Mouse (Mus musculus) hindbrain, embryonic 14.5 days (tissue): ENCODE measurements around the gene Trp53. TPM values are rescaled to one million over a fixed set of nuclear protein-coding genes. Genes with fewer than 3 reads are reported as not detected.
A peak's percentile ranks its signal among the peaks of the same experiment; 100 is the strongest.
"Not testable (repeated sequence)": the region's sequence is repeated elsewhere in the genome, so short reads cannot be mapped to it uniquely, and the experiment has no call there.

Experiments
- ATAC-seq: fragments of 200-750 bp; cut with Nextera tagmentation; 2 replicates; pipeline ENCODE4 v1.8.0; 2017; ENCODE audit warnings: moderate number of reproducible peaks, mild to moderate bottlenecking, moderate TSS enrichment, moderate library complexity; ENCODE audit not compliant: low FRiP score
- DNase-seq: peaks from one replicate; pipeline ENCODE4 v3.0.0-alpha.2; 2015; ENCODE audit warnings: low spot score
- H3K27ac ChIP-seq: fragments of 300-500 bp; sonication (generic); 2 replicates; pipeline ENCODE4 v1.5.1; 2014; ENCODE audit warnings: mild to moderate bottlenecking, moderate library complexity
- H3K27me3 ChIP-seq: fragments of 300-500 bp; sonication (generic); 2 replicates; pipeline ENCODE4 v1.6.1; 2014; ENCODE audit warnings: mild to moderate bottlenecking, low read length, mixed read lengths; ENCODE audit not compliant: control insufficient read depth, insufficient read depth
- H3K36me3 ChIP-seq: fragments of 300-500 bp; sonication (generic); replicated peaks from 2 replicates; pipeline ENCODE4 v1.6.1; 2014; ENCODE audit not compliant: control insufficient read depth, insufficient read depth
- H3K4me1 ChIP-seq: fragments of 300-500 bp; sonication (generic); replicated peaks from 2 replicates; pipeline ENCODE4 v1.6.1; 2014; ENCODE audit warnings: antibody characterized with exemption, low read length, mixed read lengths; ENCODE audit not compliant: control insufficient read depth, insufficient read depth
- H3K4me2 ChIP-seq: fragments of 300-500 bp; sonication (generic); replicated peaks from 2 replicates; pipeline ENCODE4 v1.6.1; 2014; ENCODE audit warnings: mild to moderate bottlenecking, moderate library complexity
- H3K4me3 ChIP-seq: fragments of 300-500 bp; sonication (generic); replicated peaks from 2 replicates; pipeline ENCODE4 v1.5.1; 2014; ENCODE audit warnings: mild to moderate bottlenecking, low read length
- H3K9ac ChIP-seq: fragments of 300-500 bp; sonication (generic); 2 replicates; pipeline ENCODE4 v1.6.1; 2014
- H3K9me3 ChIP-seq: fragments of 300-500 bp; sonication (generic); 2 replicates; pipeline ENCODE4 v1.6.1; 2016; ENCODE audit warnings: low read length; ENCODE audit not compliant: control insufficient read depth
- WGBS: fragments of 180-500 bp; shearing (Covaris S2); extraction: QIAGEN DNeasy Blood & Tissue Kit; methylation state at CpG from one replicate; pipeline ENCODE4 v1.1.7; 2014; 5-methylcytosine and 5-hydroxymethylcytosine counted together
- polyA plus RNA-seq: library from polyadenylated mRNA; unstranded; fragments of >200 nt; fragmentation: Nextera tagmentation; extraction: Ambion mirVana; gene quantifications from 2 replicates; pipeline ENCODE4 v1.2.1, GENCODE M21; 2014

Gene Trp53
- polyA plus RNA-seq: 55.7 TPM in 2 replicates

DNA sequence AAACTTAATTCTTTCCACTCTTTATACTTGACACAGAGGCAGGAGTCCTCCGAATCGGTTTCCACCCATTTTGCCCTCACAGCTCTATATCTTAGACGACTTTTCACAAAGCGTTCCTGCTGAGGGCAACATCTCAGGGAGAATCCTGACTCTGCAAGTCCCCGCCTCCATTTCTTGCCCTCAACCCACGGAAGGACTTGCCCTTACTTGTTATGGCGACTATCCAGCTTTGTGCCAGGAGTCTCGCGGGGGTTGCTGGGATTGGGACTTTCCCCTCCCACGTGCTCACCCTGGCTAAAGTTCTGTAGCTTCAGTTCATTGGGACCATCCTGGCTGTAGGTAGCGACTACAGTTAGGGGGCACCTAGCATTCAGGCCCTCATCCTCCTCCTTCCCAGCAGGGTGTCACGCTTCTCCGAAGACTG is at the start of gene Trp53, which contains the start of gene Wrap53:
Trp53 (plus strand) TSS at position 269 of the 424 bp plus-strand sequence.
Wrap53 (minus strand) TSS at position 165 of the 424 bp plus-strand sequence.
- 0 out of 2 replicates have a peak, but pooled peaks cover 13% of the 10 kb centered on the region for H3K36me3 ChIP-seq
- no peaks in the 10 kb centered on the region for H3K9me3 ChIP-seq
- H3K9ac ChIP-seq: peak within 1 kb of the TSS; percentile 82
- H3K4me1 ChIP-seq: peaks cover 29% of the 10 kb centered on the region
- under 1% methylated on average over 13 of the region's 13 CpGs for WGBS
- H3K4me3 ChIP-seq: peak within 1 kb of the TSS; percentile 78
- ATAC-seq: peak; percentile 68
- peak within 1 kb of the TSS; percentile 88 for H3K27ac ChIP-seq
- peak within 1 kb of the TSS; percentile 94 for H3K4me2 ChIP-seq
- no peaks in the 10 kb centered on the region for H3K27me3 ChIP-seq
- peak; percentile 89 for DNase-seq

DNA sequence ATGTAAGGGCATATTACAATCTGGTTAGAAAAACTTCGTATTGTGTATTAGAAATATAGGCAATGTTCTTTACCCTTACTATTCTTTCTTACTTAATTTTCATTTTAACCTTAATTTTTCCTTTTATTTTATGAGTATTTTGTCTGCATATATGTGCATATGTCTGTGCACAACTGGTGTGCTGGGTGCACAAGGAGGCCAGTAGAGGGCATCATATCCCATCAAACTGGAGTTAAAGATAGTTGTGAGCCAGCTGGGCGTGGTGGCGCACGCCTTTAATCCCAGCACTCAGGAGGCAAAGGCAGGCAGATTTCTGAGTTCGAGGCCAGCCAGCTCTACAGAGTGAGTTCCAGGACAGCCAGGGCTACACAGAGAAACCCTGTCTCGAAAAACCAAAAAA is 49.4 kb upstream of the Trp53 start:
- DNase-seq, H3K27ac ChIP-seq, H3K4me2 ChIP-seq, H3K36me3 ChIP-seq, H3K9ac ChIP-seq, H3K9me3 ChIP-seq, H3K4me3 ChIP-seq, H3K27me3 ChIP-seq, ATAC-seq: not testable (repeated sequence)
- H3K4me1 ChIP-seq: peaks cover 23% of the 10 kb centered on the region
- 90% methylated on average over 6 of the region's 6 CpGs for WGBS

GRCm38 (mm10) chr11:69532480-69533150 is 47.5 kb upstream of the Trp53 start:
- Histone ChIP-seq H3K4me2 (no peak overlapping the region), H3K27me3 (no peaks in the 10 kb centered on the region), H3K27ac (no peak overlapping the region), H3K9me3 (no peaks in the 10 kb centered on the region), H3K9ac (no peak overlapping the region), H3K4me1 (peaks cover 6% of the 10 kb centered on the region), H3K4me3 (no peak overlapping the region), H3K36me3 (no peaks in the 10 kb centered on the region)
- WGBS: 84% methylated on average over 7 of the region's 7 CpGs
- DNase-seq (no peak), ATAC-seq (no peak)

DNA sequence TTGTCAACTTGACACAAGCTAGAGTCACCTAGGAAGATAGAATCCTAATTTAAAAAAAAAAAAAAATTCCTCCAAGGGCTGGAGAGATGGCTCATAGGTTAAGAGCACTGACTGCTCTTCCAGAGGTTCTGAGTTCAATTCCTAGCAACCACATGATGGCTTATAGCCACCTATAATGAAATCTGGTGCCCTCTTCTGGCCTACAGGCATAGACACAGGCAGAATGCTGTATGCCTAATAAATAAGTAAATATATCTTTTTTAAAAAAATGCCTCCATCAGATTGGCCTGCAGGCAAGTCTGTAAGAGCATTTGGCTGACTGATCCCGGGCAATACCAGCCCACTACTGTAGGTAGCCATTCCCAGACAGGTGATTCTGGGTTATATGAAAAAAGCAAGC is 45.2 kb upstream of the Trp53 start:
- no peak for DNase-seq
- Histone ChIP-seq H3K4me2 (no peak overlapping the region), H3K27me3 (no peaks in the 10 kb centered on the region), H3K4me3 (no peak overlapping the region), H3K4me1 (no peaks in the 10 kb centered on the region), H3K27ac (no peak overlapping the region), H3K9ac (no peak overlapping the region), H3K9me3 (no peaks in the 10 kb centered on the region), H3K36me3 (no peaks in the 10 kb centered on the region)
- 62% methylated on average over 1 of the region's 1 CpGs for WGBS
- no peak for ATAC-seq

GRCm38 (mm10) chr11:69540700-69541099 is 39.5 kb upstream of the Trp53 start:
- Histone ChIP-seq H3K4me3 (no peak overlapping the region), H3K9ac (no peak overlapping the region), H3K36me3 (no peaks in the 10 kb centered on the region), H3K4me1 (peaks cover 16% of the 10 kb centered on the region), H3K4me2 (no peak overlapping the region), H3K27ac (no peak overlapping the region), H3K9me3 (no peaks in the 10 kb centered on the region), H3K27me3 (no peaks in the 10 kb centered on the region)
- DNase-seq (no peak), ATAC-seq (no peak)
- 98% methylated on average over 2 of the region's 2 CpGs for WGBS

GRCm38 (mm10) chr11:69541741-69542140 is 38.4 kb upstream of the Trp53 start:
- not testable (repeated sequence) for H3K9ac ChIP-seq, H3K4me3 ChIP-seq, ATAC-seq, DNase-seq, H3K9me3 ChIP-seq, H3K27me3 ChIP-seq, H3K27ac ChIP-seq, H3K36me3 ChIP-seq, H3K4me2 ChIP-seq
- WGBS: 67% methylated on average over 1 of the region's 3 CpGs
- H3K4me1 ChIP-seq: peaks cover 23% of the 10 kb centered on the region

DNA sequence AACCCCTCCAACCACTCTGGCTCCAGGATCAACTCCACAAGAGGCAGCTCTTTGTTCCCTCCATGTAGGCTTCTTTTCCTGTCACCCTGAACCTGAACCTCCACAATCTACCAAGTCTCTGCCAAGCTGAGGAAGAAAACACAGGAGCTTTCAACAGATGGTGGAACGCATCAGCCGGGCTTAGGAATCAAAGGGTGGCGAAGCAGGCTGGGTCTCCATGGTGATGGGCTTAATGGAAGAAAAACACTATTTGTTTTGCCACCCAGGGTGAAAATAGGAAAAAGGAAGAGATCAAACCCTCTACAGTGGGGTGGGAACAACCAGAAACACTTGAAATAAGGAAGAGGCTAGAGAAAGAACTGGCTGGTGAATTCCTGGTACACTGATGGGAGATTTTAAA is 36.6 kb upstream of the Trp53 start:
- 14% methylated on average over 3 of the region's 3 CpGs for WGBS
- no peak for DNase-seq
- H3K9me3 ChIP-seq: no peaks in the 10 kb centered on the region
- H3K27ac ChIP-seq: peak overlapping the region; percentile 51
- no peak overlapping the region for H3K9ac ChIP-seq
- H3K4me3 ChIP-seq: no peak overlapping the region
- no peak for ATAC-seq
- no peak overlapping the region; the same call in 1 of the 2 replicates for H3K4me2 ChIP-seq
- no peaks in the 10 kb centered on the region for H3K27me3 ChIP-seq
- H3K4me1 ChIP-seq: peaks cover 39% of the 10 kb centered on the region
- no peaks in the 10 kb centered on the region for H3K36me3 ChIP-seq

GRCm38 (mm10) chr11:69545957-69546356 is 34.2 kb upstream of the Trp53 start:
- Histone ChIP-seq H3K9me3 (no peaks in the 10 kb centered on the region), H3K4me1 (peaks cover 50% of the 10 kb centered on the region), H3K4me3 (peak overlapping the region; percentile 42), H3K9ac (peak overlapping the region; percentile 63), H3K27me3 (no peaks in the 10 kb centered on the region), H3K36me3 (no peaks in the 10 kb centered on the region), H3K27ac (peak overlapping the region; percentile 93), H3K4me2 (peak overlapping the region; percentile 86)
- ATAC-seq (peak; percentile 26; the same call in 1 of the 2 replicates), DNase-seq (no peak)
- 8% methylated on average over 7 of the region's 7 CpGs for WGBS

- no peaks in the 10 kb centered on the region for H3K36me3 ChIP-seq
- peak overlapping the region; percentile 42 for H3K4me3 ChIP-seq
- H3K9me3 ChIP-seq: no peaks in the 10 kb centered on the region
- H3K4me1 ChIP-seq: peaks cover 50% of the 10 kb centered on the region
- H3K4me2 ChIP-seq: peak overlapping the region; percentile 86
- H3K27me3 ChIP-seq: no peaks in the 10 kb centered on the region
- H3K9ac ChIP-seq: peak overlapping the region; percentile 63
- ATAC-seq (peak; percentile 64), DNase-seq (peak; percentile 83)
- under 1% methylated on average over 44 of the region's 44 CpGs for WGBS
- H3K27ac ChIP-seq: peak overlapping the region; percentile 93
Measured at GRCm38 (mm10) chr11:69546423-69547053, 33.6 kb upstream of the Trp53 start.
